Mouse (Mus musculus) cerebellum, adult 18-20 months (tissue): ENCODE measurements around the gene Fam32a.

Experiments
- DNase-seq, 2 experiments: peaks; one replicate each; pipeline ENCODE4 v3.0.0; 2021

Fam32a gene

GRCm38 (mm10) chr8:72240951-72241350 lies 21.4 kb downstream of the Fam32a start:
- peak; percentile 13 to 35 for DNase-seq

- no peak for DNase-seq
These were observed 22.7 kb downstream of the Fam32a start for GRCm38 (mm10) chr8:72242226-72242625.

DNA sequence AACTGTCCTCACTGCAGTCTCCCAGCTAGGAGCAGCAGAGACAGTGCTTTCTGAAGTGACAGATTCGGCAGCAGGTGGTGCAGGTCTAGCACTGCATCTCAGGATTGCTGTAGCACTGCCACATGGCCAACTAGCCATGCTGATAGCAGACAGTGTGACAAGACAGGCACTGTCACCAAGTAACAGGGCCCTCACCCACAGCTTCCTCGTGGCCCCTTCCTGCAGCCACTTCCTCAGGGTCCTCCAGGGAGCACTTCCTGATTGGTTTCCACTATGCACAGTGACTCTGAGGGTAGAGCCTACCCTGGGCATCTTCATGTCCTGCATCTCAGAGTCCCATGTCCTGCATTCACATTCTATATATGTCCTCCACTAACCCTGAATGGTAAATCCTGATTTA lies 25.1 kb downstream of the Fam32a start:
- DNase-seq: no peak

GRCm38 (mm10) chr8:72257171-72257901 lies 37.8 kb downstream of the Fam32a start:
- DNase-seq: no peak

- no peak for DNase-seq
These were observed 38.3 kb downstream of the Fam32a start for GRCm38 (mm10) chr8:72257902-72258238.

DNA sequence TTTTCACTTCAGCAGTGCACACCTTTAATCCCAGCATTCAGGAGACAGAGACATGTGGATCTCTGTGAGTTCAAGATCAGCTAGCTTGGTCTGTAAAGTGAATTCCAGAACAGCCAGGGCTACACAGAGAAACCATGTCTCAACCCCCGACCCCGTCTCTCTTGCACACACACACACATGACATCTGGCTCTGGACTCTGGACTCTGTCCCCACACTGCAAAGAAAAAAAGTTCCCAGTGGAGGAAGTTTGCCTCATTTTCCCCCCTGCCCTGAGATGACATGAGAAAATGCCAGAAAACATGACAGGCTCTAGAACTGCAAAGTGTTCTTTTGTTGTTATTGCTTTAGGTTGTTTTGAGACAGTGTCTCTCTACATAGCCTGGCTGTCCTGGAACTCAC lies 40.3 kb downstream of the Fam32a start:
- DNase-seq: no peak

- DNase-seq: no peak
These were observed 41.1 kb downstream of the Fam32a start for GRCm38 (mm10) chr8:72260585-72260984.

GRCm38 (mm10) chr8:72261019-72261418 lies 41.5 kb downstream of the Fam32a start:
- DNase-seq: peak; percentile 30 to 31

GRCm38 (mm10) chr8:72261431-72261830 lies 41.9 kb downstream of the Fam32a start:
- DNase-seq: no peak

DNA sequence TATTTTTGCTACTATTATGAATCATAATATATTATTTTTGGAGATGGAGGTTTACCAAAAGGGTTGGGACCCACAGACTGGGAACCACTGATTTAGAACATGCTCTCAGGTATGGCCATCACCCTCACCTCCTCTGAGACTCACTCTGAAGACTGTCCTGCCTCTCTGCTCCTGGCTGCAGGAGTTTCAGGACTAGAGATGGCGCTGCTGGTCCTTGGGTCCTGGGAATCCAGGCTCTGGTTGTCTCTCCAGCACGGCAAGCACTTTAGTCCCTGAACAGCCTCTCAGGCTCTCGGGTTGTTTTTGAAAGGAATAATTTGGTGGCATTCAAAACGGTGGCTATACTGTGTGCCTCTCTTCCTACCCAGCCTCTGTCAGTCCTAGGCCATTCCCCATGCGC lies 42.3 kb downstream of the Fam32a start:
- DNase-seq: no peak

DNA sequence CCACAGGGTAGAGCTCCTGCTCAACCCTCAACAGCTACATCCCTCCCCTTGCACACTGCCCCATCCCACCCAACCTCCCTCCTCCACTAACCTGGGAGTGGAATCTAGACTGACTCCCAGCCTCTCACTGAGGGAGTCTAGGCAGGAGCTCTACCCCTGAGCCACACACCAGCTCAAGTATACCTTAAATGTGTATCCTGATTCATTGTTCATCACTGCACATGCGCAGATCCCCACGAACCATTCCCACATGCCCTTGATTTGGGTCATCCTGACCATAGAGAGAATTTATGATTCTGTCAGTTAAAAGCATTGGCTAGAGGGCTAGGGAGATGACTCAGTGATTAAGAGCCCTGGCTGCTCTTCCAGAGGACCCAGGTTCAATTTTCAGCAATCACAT lies 43.2 kb downstream of the Fam32a start:
- no peak for DNase-seq

DNA sequence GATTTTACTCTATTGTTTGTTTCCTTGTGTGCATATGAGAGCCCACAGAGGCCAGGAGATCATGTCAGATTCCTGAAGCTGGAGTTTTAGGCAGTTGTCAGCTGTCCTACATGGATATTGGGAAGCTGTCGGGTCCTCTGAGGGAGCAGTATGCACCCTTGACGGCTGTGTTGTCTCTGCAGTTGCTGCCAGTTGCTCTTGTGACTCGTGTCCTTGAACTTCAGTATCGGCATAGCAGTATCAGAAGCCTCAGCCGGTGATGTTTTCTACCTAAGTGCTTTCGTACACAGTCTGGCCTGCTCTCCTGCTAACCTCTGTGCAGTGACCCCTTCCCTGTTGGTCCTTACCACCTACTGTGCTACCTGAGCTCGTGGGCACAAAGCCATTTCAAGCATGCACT lies 43.9 kb downstream of the Fam32a start:
- DNase-seq: no peak

GRCm38 (mm10) chr8:72265342-72265741 lies 45.8 kb downstream of the Fam32a start:
- DNase-seq: no peak

DNA sequence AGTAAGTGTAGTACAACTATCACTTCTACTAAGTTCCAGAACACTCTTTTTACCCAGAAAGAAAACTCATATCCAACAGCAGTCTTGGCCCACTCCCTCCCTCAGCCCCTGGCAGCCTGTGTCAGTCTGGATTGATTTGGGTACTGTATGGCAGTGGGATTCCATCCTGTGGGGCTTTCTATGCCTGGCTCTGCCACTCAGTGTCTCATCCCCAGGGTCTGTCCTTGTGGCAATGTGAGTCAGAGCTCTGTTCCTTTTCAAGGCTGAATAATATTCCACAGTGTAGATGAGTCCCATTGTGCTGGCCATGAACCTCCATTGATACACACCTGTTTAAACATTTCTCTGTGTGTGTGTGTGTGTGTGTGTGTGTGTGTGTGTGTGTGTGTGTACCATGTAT lies 47.1 kb downstream of the Fam32a start:
- DNase-seq: no peak

DNA sequence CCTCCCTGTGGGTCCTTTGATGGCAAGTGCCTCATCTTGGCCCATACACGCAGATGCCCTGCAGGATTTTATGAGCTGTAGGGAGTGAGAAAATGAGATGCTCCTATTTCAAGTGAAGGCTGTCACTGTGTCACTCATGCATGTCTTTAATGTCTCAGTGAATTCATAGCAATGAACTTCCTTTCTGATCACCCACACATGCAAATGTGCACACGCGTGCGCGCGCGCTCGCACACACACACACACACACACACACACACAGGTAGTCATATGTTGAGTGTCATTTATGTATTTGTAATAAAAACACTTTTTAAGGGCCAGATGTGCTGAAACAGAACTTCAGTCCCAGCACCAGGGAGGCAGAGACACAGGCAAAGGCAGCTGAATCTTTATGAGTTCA lies 47.6 kb downstream of the Fam32a start:
- no peak for DNase-seq

DNA sequence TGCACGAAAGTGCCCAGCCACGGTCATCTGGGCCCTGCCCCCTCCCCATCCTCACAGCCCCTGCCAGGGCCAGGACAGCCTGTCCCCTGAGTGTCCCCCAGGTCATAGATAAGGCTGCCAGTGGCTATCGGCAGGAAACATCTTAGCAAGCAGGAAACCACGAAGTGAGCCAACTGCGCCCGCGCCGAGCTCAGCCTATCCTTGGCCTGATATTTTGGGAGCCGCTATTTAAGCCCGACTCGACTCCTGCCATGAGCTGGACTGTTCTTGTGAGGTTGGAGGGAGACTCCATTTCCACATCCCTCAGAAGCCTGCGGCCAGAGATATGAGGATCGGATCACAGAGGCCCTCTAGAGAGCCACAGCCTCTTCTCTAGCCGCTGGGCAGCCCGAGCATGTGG lies 48.8 kb downstream of the Fam32a start:
- DNase-seq: no peak

DNA sequence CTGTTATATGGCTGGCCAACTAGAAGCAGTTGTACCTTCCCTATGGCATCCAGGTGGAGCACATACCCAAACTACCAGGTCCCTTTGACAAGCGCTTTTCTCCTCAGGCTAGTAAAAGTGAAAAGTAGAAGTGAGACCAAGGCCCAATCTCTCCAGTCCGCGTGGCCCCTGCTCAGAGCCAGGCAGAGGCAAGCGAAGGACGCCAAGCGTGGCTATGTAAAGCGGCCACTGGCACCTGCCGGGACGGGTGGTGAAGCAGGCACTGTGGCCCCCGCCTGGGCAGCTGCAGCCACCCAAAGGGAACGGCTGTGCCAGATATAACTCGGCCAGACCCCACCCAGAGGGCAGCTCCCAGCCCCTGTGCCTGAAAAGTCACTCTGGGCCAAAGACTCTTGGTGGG lies 51.1 kb downstream of the Fam32a start:
- no peak for DNase-seq

DNA sequence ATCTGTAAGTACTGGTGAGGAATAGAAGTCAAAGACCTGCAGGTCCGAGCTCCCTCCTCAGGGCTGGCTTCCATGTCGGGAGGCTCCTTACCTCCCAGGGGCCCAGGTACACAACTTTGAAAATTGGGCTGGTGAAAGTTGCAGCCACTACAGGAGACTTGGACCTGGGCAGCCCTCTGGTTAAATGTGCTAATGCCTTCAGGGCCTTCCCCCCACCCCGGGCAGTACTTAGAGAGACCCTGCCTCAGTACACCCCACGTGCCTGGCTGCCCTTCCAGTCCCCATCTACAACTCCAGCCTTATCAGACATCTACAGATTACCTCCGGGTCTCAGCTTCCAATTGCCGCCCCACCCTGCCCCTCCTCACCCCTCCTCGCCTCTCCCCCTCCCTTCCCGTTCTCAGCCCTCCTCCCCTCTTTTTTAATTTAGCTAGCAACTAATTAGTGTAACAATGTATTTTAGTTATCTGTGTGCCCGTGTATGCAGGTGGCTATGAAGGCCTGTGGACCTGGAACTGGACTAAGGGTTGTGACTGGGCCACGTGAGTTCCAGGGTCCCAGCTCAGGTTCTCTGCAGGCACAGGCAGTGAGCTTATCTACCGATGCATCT lies 51.6 kb downstream of the Fam32a start:
- no peak for DNase-seq

GRCm38 (mm10) chr8:72271691-72272090 lies 52.2 kb downstream of the Fam32a start:
- no peak for DNase-seq

GRCm38 (mm10) chr8:72272361-72272760 lies 52.8 kb downstream of the Fam32a start:
- DNase-seq: peak; percentile 20 to 26

DNA sequence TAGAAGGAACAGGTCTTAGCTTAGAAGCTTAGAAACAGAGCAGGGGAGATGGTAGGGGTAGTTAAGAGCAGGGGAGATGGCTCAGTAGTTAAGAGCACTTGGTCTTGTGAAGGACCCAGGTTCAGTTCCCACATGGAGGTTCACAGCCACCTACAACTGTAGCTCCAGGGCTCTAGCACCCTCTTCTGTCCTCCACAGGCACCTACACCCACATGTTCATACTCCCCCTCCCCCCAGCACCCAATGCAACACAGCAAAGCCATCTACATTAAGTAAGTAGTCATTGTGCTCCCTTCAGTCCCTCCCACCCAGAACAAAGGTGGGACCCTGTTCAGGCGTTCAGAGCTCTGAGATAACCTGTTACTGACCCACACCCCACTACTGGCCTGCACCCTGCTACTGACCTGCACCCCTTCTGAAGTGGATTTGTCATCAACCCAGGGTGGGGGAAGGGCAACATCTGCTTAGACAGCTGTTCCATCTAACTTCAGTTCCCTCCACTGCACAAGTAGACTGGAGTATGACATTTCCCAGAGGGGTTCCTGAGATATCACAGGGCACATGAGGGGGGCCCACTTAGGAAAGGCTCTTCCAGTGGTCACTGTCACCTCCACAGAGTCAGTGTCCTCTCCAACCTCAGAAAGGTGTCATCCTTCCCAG lies 53.7 kb downstream of the Fam32a start:
- no peak for DNase-seq

DNA sequence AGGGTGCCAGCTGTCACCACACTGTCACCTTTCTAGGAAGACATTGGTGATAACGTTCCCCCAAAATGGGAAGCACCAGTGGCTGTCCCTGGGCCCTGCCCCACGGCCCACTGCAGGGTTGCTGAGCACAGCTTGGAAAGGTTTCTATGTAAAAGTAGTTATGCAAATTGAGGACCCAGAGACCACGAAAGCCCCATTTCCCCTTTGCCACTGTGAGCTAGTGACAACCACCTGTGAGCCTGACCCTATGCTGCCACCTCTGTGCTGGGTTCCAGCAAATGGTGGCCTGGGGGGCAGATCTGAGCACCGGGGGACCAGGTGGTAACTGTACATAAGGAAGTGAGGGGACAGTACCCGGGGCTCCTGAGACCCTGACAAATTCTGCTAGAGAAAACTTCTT lies 54.3 kb downstream of the Fam32a start:
- DNase-seq: no peak
